Mouse (Mus musculus) cerebellum, adult 11 months (tissue): ENCODE measurements around the gene Ephb4.

Experiments used
- DNase-seq: peaks from one replicate; pipeline ENCODE4 v3.0.0; 2022

The Ephb4 gene

GRCm38 (mm10) chr5:137349384-137350204 is at the start of gene Ephb4:
Ephb4 (plus strand) TSS chr5:137350109.
- no peak for DNase-seq

DNA sequence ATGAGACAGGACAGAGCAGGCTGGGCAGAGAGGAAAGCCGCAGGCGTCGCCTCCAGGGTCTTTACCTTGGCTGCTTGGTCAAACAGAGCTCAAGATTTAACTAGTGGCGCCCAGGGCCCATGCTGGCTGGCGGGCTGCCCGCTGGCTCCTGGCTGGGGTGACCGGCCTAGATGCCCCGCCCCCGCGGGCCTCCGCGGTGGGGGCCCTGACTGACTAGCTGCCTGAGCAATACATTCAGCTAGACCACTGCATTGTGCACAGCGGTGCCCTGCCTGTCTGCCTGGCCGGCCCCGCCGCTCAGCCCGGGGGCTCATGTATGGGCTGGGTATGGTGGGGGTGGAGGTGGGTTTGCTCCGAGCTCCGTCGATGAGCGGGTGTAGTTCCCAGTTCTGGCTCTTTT is 48.7 kb upstream of the Ephb4 start:
- DNase-seq = no peak

DNA sequence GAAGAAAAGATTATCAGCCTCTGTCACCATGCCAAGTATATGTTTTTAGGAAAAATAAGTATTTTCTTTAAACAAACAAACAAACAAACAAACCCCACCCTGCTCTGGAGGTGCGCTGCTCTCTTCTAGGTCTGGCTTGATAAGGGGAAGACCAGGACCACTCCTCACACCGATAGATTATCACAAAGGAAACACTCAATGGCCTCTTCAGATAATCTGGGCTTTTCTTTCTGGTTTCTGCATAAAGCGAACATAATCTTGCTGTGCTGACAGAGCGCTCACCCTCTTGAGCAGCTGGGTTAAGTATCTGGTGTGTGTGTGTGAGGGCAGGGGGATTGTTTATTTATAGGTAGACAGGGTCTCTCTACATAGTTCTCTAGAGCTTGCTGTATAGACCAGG is 46.3 kb upstream of the Ephb4 start:
- DNase-seq = no peak

DNA sequence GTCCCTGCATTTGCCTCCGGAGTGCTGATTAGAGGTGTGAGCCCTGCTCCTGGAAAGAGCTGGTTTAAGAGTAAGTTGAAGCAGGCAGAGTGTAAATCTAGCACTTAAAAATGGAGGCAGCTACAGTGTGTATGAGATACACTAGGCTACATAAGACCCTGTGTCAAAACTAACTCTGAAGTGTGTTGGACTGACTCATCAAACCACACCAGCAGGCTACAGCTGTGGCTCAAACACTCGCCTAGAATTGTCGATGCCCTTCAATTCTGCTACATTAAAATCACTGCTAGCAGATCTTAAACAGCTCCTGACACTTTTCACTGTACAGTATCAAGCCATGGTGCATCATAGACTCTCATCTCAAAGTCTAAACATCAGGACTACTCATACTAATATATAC is 45.7 kb upstream of the Ephb4 start:
- DNase-seq = no peak

DNA sequence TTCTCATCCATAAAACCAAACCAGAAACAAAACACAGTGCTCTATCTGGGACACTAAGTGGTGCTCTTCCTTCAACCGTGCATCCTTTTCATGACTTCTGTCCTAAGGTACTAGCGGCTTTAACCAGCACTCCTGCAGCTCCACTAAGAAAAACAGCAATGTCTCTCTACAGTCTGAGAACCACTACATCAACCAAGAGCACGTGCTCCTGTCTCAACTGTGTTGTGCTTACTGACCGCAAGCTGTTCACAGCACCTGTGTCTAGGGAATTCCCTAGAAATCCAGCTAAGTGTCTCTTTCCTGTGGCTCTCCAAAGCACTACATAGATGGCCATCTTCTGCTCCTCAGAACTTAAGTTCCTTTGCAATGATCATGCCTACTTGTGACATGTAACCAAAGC is 45.1 kb upstream of the Ephb4 start:
- no peak for DNase-seq

DNA sequence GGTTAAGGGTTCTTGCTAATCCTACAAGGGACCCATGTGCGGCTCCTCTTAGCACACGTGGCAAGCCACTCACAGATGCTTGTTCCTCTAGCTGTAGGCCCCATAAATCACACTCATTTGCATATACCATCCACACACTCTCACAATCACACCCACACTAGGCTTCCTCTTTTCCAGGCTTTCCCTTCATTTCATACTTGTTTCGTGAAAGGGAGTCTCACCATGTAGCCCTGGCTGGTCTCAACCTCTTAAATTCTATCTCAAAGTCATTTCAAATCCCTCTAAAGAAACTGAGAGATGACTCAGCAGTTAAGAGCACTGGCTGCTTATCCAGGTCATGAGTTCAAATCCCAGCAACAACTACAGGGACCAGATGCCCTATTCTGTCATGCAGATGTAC is 44.1 kb upstream of the Ephb4 start:
- no peak for DNase-seq

DNA sequence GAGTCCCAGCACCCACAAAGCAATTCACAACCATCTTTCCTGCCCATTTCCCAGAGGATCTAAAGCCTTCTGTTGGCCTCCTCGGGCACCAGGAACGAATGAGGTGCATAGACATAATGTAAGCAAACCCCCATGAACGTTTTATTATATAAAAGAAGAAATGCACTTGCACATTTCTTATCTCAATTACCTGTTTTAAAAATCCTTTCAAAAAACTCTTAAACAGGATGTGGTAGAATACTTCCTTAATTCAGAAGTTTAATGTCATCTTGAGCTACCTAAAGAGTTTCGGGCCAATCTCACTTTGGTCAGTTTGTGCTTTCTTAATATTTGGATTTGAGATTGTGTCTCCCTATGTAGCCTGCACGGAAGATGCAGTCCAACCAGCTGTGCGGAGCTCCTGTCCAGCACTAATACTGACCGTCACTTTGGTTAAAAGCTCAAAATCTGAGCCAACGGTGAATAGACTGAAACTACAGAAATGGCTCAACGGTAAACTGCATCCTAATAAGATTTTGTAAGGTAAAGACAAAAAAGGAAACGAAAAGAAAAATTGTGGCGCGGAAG is 43.4 kb upstream of the Ephb4 start:
- DNase-seq = no peak

DNA sequence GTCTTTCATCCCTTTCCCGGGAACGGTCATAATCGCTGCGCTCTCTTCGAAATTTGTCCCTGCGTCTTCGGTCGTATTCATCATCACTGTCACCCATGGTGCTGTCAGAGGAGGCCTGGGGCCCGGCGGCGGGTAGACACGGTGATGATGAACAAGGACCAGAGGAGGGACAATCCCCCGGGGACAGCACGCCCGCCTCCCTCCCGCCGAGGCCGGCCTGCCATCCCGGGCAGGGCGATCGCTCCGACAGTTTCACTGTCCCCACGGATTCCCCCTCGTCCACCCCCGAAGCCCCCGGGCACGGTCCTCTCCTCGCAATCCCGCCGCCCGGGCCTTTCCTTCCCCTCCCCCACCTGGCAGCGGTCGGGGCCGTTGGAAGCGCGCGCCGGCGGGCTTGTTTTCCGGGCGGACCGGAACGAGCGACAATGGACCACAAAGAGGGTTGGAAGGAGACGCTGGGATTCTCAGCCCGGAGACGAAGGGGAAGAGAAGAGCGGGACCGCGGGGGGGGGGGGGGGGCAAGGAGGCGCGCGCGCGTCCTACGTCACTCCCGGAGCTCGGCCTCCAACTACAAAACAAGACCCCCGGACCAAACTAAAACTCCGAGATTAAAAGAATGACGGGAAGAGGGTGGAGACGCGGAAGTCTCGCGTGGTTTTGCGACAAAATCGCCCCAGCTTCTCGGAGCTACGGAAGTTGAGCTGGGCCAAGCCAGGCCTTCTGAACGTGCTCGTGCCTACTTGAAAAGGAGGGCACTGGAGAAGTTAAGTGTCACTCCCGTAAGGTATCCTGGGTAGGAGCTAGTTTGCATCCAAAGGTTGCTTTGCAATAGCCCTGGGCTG is 42.6 kb upstream of the Ephb4 start, which contains the start of gene Srrt:
Gene Srrt, minus strand, starts transcription at position 604 of the 842 bp plus-strand sequence.
- peak; percentile 86 for DNase-seq

GRCm38 (mm10) chr5:137308356-137308755 is 41.6 kb upstream of the Ephb4 start:
- DNase-seq = no peak

GRCm38 (mm10) chr5:137313466-137314192 is 36.3 kb upstream of the Ephb4 start:
- no peak for DNase-seq

- DNase-seq = no peak
Measured at GRCm38 (mm10) chr5:137314193-137315083, 35.5 kb upstream of the Ephb4 start, which contains the start of gene Trip6. Trip6 (minus strand) TSS chr5:137314404.

GRCm38 (mm10) chr5:137315084-137315903 is 34.6 kb upstream of the Ephb4 start:
- no peak for DNase-seq

DNA sequence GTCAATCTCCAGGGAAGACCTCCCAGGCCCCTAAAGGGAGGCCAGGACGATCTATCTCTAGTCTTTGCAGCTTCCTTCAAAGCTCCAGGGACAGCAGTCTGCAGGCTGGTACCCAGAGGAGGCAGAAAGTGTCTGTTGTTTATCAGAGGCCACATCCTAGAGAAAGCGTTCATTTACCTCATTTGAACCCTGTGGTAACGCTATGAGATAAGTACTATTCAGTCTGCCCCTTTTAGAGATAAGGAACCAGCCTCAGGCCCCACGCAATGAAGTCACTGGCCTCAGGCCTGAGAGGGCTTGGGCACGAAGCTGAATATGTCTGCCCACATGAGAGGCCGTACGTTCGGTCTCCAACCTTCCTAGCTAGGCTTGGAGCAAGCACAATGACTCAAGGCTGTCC is 32.5 kb upstream of the Ephb4 start:
- no peak for DNase-seq

DNA sequence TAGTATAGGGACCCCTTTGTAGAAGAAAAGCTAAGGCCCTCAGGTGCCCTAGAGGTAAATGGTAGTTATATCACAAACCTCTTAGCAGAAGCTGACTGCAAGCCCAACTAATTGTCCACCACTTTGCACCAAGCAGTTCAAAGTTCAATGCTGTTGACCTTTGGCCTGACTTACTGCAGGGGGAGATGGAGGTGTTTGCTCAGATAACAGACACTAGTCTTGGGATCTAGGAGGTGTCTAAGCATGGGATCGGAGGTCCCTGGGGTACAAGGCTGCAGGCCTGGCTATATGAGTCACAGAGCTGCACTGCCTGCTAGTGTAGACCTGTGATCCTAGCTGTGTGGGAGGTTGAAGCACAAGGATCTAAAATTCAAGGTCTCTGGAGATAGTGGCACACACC is 31.3 kb upstream of the Ephb4 start:
- no peak for DNase-seq

DNA sequence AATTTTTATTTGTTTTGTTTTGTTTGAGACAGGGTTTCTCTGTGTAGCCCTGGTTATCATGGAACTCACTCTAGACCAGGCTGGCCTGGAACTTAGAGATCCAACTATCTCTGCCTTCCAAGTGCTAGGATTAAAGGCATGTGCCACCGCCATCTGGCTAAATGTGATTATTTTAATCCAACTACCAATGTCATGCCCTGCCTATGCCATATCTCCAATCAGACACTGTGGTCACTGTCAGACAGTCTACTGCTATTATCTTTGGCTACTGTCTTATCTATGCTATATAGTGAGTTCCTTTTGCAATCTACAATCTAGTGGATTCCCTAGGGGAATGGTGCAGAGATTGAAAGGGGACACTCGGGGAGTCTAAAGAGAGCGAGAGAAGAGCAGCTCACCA is 28.9 kb upstream of the Ephb4 start:
- DNase-seq = no peak

- no peak for DNase-seq
Measured at GRCm38 (mm10) chr5:137330910-137331309, 19.0 kb upstream of the Ephb4 start.

GRCm38 (mm10) chr5:137332857-137333511 is 16.9 kb upstream of the Ephb4 start:
- DNase-seq = no peak

DNA sequence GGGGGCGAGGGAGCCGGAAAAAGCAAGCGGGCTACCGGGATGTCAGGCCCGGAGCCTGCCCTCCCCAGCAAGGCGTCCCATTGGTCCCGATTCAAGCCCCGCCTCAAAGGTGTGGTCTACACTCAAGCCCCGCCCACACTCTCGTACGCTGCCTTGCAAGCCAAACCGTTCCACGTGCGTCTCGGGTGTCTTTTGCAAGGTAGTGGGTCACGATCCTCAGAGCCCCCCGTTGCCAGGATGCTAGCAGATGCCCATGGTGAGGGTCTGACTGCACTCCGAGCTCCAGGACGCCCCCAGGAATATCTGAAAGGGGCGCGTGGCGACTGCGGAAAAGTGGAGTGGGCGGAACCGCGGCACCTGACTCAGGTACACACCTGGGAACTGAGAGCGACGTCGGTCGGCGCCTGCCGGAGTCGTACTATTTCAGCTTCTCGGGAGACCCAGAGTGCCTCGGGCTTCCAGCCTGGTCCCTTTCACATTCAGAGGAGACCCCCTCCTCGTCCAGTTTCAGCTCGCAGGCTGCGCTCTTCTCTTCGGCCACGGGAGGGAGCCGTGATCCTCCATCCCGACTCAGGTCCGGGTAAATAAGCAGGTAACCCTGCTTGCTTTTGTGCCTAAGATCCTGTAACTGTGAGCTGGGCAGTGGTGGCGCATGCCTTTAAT is 16.3 kb upstream of the Ephb4 start, which contains the start of gene Slc12a9:
Gene Slc12a9, minus strand, starts transcription at position 86 of the 663 bp plus-strand sequence.
- DNase-seq = peak; percentile 93

- DNase-seq = no peak
Measured at GRCm38 (mm10) chr5:137334317-137334716, 15.6 kb upstream of the Ephb4 start.

DNA sequence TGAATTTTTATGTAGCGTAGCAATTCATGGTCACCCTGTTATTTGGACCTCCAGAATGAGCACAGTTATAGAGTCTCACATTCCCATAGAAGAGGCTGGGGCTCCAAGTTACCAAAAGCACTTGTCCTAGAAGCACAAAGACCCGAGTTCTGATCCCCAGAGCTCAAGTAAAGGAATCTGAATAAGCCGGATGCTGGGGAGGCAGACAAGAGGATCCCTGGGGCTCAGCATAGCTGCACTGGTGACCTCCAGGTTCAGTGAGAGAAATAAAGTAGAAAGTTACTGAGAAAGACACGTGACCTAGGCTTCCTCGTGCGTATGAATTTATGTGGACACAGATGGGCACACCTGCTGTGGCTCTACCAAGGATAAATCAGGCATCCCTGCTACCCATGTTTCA is 14.8 kb upstream of the Ephb4 start:
- DNase-seq = no peak
